Mouse (Mus musculus) frontal cortex, postnatal 10 days (tissue): ENCODE data around the gene Atp8b3.

Source experiments
- DNase-seq, 2 experiments: peaks; one replicate each; pipeline ENCODE4 v3.0.0; 2022; ENCODE audit warnings: low spot score in 2 of 2, mixed read lengths in 1 of 2

Gene Atp8b3

DNA sequence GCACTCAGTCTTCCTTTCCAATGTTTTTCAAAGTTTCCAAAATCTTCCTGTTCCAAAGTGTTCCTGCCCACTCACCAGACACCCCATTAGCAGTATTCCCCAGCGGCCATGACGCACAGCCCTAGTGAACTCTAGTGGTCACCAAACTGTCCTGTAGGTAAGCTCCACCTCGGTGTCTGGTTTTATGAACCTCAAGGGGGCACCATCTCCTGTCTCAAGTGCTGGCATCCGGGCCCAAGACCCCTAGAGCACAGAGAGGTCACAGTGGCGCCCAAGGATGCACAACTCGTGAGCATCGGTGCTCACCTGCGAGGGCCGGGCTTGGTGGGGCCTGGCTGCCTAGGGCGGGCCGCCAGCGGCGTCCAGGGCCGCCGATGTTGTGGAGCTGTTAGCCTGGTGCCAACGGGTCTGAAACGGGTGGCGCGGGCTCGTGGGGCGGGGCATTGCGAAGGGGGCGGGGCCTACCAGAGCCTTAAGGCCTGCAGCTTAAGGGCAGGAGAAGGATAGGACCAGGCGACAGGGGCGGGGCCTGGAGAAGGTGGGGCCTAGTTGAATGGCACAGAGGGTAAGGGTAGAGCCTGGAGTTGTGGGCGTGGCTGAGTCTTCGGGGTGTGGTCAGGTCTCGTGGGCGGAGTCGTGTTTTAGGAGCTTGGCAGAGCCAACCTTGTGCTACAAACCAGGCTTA is at the start of gene Atp8b3:
TSS of gene Atp8b3 (minus strand) at position 415 of the 685 bp plus-strand sequence.
- peak; percentile 59 to 68 for DNase-seq

DNA sequence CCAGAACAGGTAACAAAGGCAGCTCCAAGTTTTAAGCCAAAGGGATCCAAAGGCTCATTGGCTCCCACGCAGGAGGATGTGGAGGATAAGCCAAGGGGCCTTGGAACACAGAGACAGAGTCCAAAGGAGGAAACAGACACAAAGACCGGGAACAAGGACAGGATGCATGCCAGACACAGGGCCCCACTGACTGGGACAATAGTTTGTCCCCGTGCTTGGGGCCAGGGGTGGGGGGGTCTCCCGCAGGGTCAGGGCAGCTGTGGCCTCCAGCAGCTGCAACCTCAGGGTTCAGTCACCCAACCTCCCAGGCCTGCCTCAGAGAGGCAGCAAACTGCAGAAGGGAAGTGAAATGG is 48.4 kb upstream of the Atp8b3 start:
- no peak for DNase-seq

- DNase-seq = no peak
Measured at GRCm38 (mm10) chr10:80586407-80587304, 47.7 kb upstream of the Atp8b3 start.

DNA sequence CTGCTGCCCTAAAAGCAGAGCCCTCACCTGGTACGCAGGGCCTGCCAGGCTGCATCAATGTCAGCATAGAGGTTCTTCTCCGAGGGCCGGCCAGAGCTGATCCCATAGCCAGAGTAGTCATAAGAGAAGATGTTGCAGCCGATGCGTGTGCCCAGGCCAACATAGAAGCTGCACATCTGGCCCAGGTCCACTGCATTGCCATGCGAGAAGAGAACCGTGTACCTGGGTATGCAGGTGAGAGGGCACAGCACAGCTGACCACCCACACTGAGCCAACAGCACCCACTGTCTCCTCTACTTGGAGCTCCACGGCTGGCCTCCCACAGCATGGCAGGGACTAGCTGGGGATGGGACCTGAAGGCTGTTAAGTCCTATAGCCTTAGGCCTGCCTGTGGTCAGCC is 46.7 kb upstream of the Atp8b3 start:
- no peak for DNase-seq

- no peak for DNase-seq
Measured at GRCm38 (mm10) chr10:80584642-80585552, 46.0 kb upstream of the Atp8b3 start.

DNA sequence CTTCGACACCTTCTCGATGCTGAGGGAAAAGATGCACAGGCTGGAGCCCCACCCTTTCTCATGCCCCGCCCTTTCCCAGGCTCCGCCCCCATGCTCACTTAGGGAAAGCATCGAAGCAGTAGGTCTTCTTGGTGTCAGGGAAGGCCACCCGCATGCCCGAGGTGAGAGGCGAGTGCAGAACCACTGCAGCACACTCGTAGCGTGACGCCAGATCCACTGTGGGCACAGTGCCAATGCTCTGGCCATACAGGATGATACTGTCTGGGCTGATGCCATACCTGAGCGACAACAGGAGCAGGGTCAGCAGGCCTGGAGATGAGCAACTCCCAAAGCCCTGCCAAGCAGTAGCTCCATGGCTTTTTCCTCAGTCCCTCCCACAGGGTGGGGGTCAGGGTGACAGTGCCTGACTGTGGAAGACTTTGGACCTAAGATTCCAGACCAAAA is 45.1 kb upstream of the Atp8b3 start:
- DNase-seq = no peak

DNA sequence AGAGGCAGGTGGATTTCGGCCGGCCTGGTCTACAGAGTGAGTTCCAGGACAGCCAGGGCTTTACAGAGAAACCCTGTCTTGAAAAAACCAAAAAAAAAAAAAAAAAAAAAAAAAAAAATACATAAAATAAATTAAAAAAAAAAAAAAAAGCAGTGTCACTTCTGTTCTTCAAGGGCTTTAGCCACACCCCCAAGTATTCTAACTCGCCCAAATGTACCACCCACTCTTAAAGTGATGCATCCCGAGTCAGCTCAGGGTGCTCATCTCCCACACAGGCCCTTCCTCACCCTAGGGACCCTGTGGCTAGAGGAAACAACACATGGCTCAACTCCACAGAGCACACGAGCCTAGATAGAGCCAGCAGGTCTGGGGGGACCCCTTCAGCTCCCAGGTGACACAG is 44.1 kb upstream of the Atp8b3 start:
- DNase-seq = no peak

- DNase-seq = no peak
Measured at GRCm38 (mm10) chr10:80578911-80579310, 40.0 kb upstream of the Atp8b3 start.

DNA sequence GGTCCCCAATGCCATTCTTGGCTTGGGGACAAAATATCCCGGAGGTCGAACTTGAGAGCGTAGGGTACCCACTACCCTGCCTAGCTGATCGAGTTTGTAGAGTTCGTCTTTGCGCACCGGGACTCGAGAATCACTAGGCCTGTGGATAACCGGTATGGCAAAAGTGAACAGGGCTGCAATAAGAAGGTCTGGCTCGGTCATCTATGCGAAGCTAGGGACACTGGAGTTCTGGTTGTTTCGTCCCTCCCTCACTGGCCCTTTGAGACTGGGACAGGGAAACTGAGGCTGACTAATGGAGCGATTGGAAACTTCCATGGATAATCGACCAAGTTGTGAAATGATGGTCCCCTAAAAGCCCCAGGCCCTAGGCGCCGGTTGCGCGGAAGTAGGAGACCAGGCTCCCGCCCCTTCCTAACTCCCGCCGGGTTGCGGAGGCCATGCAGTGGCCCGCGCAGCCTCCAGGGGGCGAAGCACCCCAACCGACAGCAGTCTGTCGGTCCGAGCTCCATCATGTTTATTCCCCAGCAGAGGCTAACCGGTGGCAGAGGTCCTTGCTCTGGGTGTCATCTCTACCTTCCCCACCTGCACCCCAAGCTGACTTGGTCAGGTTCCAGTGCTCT is 39.3 kb upstream of the Atp8b3 start:
- peak in 1 of 2 experiments; percentile 73 for DNase-seq

- peak; percentile 94 to 97 for DNase-seq
Measured at GRCm38 (mm10) chr10:80577195-80578130, 38.5 kb upstream of the Atp8b3 start, which contains the start of gene Klf16. Klf16 (minus strand) TSS chr10:80577321.

DNA sequence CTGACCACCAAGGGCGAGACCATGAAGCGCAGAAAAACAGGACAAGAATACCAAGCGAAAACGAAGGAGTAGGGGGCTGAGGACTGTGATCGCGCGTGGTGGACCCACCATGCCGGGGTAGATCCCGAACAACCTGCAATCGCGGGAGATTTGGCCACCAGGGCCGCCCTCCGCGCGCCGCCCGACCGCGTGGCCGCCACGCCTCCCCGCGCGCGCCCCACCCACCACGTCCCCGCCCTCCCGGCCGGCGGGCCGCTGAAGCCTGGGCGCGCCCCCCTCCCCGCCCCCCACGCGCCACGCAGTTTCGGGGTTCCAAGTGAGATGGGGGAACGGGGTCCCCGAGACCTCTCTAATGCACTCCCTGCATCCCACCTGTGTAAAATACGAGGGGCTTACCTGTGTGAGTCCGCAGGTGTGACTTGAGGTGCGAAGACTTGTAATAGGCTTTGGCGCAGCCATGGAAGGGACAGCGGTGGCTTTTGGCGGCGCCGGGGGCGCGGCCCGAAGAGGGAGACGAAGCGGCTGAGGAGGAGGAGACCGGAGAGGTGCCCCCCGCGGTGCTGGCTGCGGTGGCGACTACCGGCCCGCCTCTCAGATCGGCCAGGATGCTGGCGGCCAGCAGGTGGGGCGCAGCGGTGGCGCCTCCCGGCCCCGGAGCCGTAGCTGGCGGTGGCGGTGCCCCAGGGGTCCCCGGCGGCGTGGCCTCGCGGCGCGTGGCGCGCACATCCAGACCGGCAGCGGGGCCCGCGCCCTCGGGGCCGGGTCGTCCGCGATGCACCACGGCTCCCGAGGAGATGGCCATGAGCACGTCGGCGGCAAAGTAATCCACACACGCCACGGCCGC is 37.6 kb upstream of the Atp8b3 start:
- DNase-seq = peak in 1 of 2 experiments; percentile 55

DNA sequence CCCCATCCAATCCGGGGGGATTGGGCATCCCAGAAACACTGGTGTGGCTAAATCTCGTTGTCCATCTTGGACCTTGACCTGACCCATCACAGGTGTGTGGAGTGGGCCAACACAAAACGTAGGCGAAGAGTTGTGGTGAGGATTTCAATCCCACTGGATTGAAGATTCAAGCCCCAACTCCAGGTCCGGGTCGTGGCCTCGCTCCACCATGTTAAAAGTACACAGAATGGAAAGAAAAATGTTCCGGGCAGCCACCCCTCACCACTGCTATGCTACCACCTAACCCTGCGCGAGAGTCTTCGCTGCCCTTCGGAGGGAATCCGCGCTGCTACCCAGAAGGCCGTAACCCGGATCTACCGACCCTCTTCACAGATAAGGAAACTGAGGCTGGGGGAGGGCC is 37.0 kb upstream of the Atp8b3 start:
- DNase-seq = no peak

DNA sequence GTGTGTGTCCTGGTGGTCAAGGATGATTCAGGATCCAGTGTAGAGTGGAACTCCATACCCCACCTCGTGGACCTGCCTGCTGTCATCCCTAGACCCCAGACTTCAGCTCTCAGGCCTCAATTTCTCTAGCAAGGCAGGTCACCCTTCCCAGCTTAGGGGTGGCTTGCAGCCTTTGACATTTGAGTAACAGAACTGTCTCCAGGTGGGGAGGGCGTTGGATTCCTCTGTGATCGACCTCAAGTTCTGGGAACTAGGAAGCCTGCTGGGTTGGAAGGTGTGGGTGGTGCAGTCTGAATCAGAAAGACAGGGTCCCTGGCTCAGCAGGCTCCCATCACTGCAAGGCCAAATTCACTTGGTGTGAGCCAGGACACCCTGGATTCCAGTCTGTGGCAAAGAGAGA is 36.0 kb upstream of the Atp8b3 start:
- DNase-seq = no peak

DNA sequence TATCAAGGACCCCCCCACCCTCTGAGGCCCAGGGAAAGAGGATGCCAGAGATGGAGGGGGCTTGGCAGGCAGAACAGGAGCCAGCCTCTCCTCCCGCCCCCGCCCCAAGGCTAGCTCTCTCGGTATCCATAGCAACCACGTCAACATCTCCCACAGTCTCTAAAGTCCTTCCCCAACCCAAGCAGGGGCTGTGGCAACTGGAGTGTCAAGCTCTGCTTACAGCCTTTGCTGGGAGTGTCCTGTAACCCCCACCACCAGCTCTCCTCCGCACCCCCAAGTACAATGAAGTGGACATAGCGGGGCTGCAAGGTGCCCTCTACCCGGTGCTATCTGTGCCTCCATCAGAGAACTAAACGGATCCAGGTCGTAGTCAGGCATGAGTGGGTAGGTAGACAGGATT is 35.0 kb upstream of the Atp8b3 start:
- peak in 1 of 2 experiments; percentile 45 for DNase-seq

GRCm38 (mm10) chr10:80572477-80572876 is 33.6 kb upstream of the Atp8b3 start:
- DNase-seq = no peak

- no peak for DNase-seq
Measured at GRCm38 (mm10) chr10:80570871-80571836, 32.2 kb upstream of the Atp8b3 start.

DNA sequence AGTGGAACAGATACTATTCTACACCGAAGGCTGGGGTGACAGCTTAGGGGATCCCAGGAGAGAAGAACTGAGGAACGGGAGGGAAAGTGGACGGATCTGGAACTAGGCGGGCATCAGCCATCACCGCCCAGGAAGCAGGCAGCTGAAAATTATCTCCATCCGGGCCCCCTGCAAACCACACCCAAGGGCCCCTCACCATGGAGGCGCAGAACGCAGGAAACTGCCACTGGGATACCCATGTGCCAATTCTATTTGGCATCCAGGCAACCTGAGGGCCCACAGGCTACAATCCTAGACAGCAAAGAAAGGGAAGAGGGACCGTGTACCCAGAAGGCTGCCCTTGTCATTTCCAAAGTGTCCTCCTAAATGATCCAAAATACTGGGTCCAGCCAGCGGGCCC is 31.5 kb upstream of the Atp8b3 start:
- DNase-seq = no peak

- peak in 1 of 2 experiments; percentile 42 for DNase-seq
Measured at GRCm38 (mm10) chr10:80569664-80570066, 30.7 kb upstream of the Atp8b3 start.
